Mouse (Mus musculus) neural tube, embryonic 14.5 days (tissue): ENCODE measurements at regions not wholly inside any gene's neighbourhood (a gene's known extent, or its start where the extent isn't known, plus 50 kb on each side); places are given as distances from the start of the nearest gene placed in this dataset.

Experiments used
- ATAC-seq: fragments of 200-750 bp; cut with Nextera tagmentation; 2 replicates; pipeline ENCODE4 v1.8.0; 2017; ENCODE audit warnings: low read depth, mild to moderate bottlenecking, moderate TSS enrichment, moderate library complexity
- H3K27ac ChIP-seq: fragments of 300-500 bp; sonication (generic); 2 replicates; pipeline ENCODE4 v1.5.1; 2014; ENCODE audit warnings: low read depth, mild to moderate bottlenecking, control low read depth, low read length, moderate library complexity, mixed read lengths
- H3K27me3 ChIP-seq: fragments of 300-500 bp; sonication (generic); 2 replicates; pipeline ENCODE4 v1.6.1; 2014; ENCODE audit warnings: low read length; ENCODE audit not compliant: control insufficient read depth, insufficient read depth
- H3K36me3 ChIP-seq: fragments of 300-500 bp; sonication (generic); 2 replicates; pipeline ENCODE4 v1.6.1; 2014; ENCODE audit warnings: low read length, mixed read lengths; ENCODE audit not compliant: control insufficient read depth, insufficient read depth
- H3K4me1 ChIP-seq: fragments of 300-500 bp; sonication (generic); 2 replicates; pipeline ENCODE4 v1.6.1; 2014; ENCODE audit warnings: low read length; ENCODE audit not compliant: control insufficient read depth, insufficient read depth
- H3K4me2 ChIP-seq: fragments of 300-500 bp; sonication (generic); 2 replicates; pipeline ENCODE4 v1.6.1; 2014; ENCODE audit warnings: mild to moderate bottlenecking, low read depth, low read length, control low read depth
- H3K4me3 ChIP-seq: fragments of 300-500 bp; sonication (generic); 2 replicates; pipeline ENCODE4 v1.5.1; 2014; ENCODE audit warnings: low read depth, low read length, control low read depth, mixed read lengths
- H3K9ac ChIP-seq: fragments of 300-500 bp; sonication (generic); replicated peaks from 2 replicates; pipeline ENCODE4 v1.6.1; 2014; ENCODE audit warnings: low read depth, mild to moderate bottlenecking, control low read depth, low read length, mixed read lengths
- H3K9me3 ChIP-seq: fragments of 300-500 bp; sonication (generic); 2 replicates; pipeline ENCODE4 v1.6.1; 2016; ENCODE audit warnings: low read length; ENCODE audit not compliant: control insufficient read depth
- WGBS: fragments of 180-500 bp; shearing (Covaris S2); extraction: QIAGEN DNeasy Blood & Tissue Kit; methylation state at CpG from one replicate; pipeline ENCODE4 v1.1.7; 2014; 5-methylcytosine and 5-hydroxymethylcytosine counted together

DNA sequence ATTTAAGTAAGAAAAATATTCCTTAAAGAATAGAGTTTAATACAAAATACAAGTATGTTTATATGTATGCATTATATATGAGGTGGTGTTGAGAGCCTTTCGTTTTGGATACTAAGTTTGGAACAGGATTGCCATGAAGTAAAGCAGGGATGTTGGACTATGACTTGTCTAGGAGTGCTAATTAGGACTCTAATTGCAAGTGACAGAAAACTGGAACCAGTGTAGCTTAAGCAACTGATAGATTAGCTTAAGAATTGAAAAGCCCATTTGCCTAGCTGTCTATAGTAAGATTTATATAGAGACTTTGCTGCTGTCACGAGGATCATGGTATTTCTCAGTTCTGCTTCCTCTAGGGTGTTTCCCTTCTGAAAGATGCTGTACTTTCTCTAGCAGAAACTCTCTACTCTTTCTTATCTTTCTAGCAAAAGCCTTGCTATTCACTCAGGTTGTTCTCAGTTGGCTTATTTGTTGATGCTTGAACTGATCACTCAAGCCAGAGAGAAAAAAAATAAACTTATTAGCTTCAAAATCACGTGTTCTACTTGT, 147.9 kb upstream of the 1810046K07Rik start:
- H3K27me3 ChIP-seq, result no peaks in the 10 kb centered on the region
- no peak overlapping the region for H3K9ac ChIP-seq
- H3K4me1 ChIP-seq, result no peaks in the 10 kb centered on the region
- WGBS, result 63% methylated on average over 3 of the region's 3 CpGs
- no peak overlapping the region for H3K4me2 ChIP-seq
- H3K27ac ChIP-seq, result no peak overlapping the region
- H3K9me3 ChIP-seq, result no peaks in the 10 kb centered on the region
- ATAC-seq, result no peak
- H3K36me3 ChIP-seq, result no peaks in the 10 kb centered on the region
- no peak overlapping the region for H3K4me3 ChIP-seq

DNA sequence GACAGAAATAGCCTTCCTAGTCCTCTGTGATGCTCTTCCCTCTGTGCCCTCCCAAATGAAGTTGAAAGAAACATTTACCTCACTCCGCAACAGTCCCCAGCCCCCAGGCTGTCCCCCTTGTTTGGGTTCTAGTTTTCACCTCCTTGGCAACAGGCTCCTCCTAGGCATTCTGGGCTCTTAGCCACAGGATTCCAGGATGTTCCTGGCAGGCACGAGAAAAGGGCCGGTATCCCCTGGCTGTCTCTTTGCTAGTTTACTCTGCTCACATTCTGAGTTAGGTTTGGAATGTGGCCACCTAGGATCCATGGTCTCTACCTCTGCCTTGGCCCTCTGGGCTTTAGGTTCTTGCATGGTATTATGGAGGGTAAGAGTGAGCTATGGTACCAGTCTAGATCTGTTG, 159.1 kb upstream of the 1810046K07Rik start:
- 68% methylated on average over 3 of the region's 3 CpGs for WGBS
- ATAC-seq, result no peak
- Histone ChIP-seq H3K27me3 (no peaks in the 10 kb centered on the region), H3K4me2 (no peak overlapping the region), H3K36me3 (no peaks in the 10 kb centered on the region), H3K9me3 (no peaks in the 10 kb centered on the region), H3K4me3 (no peak overlapping the region), H3K4me1 (no peaks in the 10 kb centered on the region), H3K27ac (no peak overlapping the region), H3K9ac (no peak overlapping the region)

DNA sequence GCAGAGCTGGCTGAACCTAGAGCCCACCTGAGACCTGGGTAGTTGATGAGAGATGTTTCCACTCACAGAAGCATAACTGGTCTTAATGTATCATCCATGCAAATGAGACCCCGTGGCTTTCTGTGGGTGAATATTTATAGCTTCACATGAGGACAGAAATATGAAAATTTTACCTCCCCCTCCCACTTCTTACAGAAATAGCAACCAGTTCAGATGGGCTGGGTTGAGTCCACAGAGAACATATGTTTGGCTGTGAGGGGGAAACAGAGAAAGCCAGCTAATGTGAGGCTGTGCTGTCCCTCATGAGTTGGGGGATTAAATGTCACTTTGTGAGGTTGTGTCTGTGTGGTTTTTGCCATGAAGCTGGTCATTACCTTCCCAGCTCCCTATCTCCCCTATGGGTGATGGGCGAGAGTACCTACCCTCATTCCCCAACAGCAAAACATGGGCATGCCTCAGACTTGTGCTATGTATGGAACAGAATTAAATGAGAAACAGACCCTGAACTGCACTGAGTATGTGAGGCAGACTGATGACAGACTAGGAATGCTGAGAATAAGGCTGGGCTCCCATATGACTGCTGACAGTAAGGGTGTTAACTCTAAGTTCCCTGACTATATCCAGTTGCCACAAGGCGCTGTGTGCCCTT, 178.7 kb upstream of the 1810046K07Rik start:
- Histone ChIP-seq H3K4me3 (no peak overlapping the region), H3K9me3 (no peaks in the 10 kb centered on the region), H3K9ac (no peak overlapping the region), H3K36me3 (no peaks in the 10 kb centered on the region), H3K4me2 (no peak overlapping the region), H3K27me3 (no peaks in the 10 kb centered on the region), H3K4me1 (no peaks in the 10 kb centered on the region), H3K27ac (no peak overlapping the region)
- no peak for ATAC-seq
- 78% methylated on average over 3 of the region's 3 CpGs for WGBS

DNA sequence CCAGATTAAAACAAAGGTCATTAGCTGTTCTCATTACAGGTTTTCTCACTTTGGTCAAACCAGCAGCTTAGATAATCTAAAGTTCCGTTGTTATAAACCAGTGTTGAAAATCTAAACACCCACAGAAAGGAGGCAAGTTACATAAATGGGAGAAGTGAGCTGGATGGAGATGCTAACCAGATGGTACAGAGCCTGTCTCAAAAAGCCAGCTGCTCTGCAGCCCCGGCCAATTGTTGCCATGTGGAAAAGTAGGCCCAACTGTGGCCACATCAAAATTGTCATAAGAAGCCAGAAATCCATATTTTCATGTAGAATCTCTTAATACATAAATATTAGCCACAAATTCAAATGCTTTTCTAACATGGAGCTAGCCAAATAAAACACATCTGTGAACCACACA, 188.9 kb upstream of the 1810046K07Rik start:
- 85% methylated on average over 2 of the region's 2 CpGs for WGBS
- no peaks in the 10 kb centered on the region for H3K36me3 ChIP-seq
- H3K27ac ChIP-seq, result no peak overlapping the region
- no peak for ATAC-seq
- no peak overlapping the region for H3K4me3 ChIP-seq
- H3K9me3 ChIP-seq, result no peaks in the 10 kb centered on the region
- H3K4me2 ChIP-seq, result no peak overlapping the region
- H3K27me3 ChIP-seq, result no peaks in the 10 kb centered on the region
- no peaks in the 10 kb centered on the region for H3K4me1 ChIP-seq
- no peak overlapping the region for H3K9ac ChIP-seq

DNA sequence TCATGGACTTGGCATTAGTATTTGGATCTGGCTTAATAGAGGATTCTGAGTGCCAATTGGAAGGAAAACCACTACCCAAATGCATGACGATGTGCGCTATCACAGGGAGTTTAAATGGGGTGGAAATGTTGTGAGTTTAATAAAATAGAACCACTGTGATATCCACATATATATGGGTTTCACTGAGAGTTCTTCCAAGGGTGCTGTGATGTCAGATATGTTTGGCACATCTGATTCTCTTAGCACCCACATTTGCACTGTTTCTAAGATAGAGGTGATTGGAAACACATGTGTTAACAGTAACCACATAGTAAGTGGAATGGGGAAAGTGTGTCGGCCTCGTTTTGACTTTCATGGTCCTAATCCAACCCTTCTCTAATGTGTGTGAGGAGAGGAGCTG, 189.7 kb upstream of the 1810046K07Rik start:
- Histone ChIP-seq H3K27ac (no peak overlapping the region), H3K9me3 (no peaks in the 10 kb centered on the region), H3K36me3 (no peaks in the 10 kb centered on the region), H3K4me2 (no peak overlapping the region), H3K4me1 (no peaks in the 10 kb centered on the region), H3K27me3 (no peaks in the 10 kb centered on the region), H3K4me3 (no peak overlapping the region), H3K9ac (no peak overlapping the region)
- 83% methylated on average over 4 of the region's 4 CpGs for WGBS
- ATAC-seq, result no peak

DNA sequence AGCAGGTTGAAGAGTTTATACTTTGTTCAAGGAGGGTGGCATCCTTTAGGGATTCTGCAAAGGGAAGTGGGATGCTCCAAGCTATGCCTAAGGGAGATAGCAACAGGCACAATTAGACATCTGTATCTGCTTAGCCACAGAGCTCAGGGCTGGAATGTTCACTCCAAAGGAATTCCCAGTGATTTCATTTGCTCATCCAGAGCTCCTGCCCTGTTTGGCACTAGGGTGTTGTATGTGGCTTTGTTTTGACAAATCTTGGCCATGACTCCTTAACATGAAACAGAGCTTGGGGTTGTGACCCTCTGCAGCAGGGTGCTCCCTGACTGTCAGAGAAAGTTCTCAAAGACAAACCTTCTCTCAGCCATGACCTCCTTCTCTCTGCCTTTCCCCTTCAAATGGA, 194.8 kb upstream of the 1810046K07Rik start:
- ATAC-seq, result no peak
- no peaks in the 10 kb centered on the region for H3K36me3 ChIP-seq
- no peak overlapping the region for H3K27ac ChIP-seq
- H3K27me3 ChIP-seq, result no peaks in the 10 kb centered on the region
- no peak overlapping the region for H3K9ac ChIP-seq
- H3K9me3 ChIP-seq, result no peaks in the 10 kb centered on the region
- H3K4me2 ChIP-seq, result no peak overlapping the region
- H3K4me3 ChIP-seq, result no peak overlapping the region
- H3K4me1 ChIP-seq, result no peaks in the 10 kb centered on the region

DNA sequence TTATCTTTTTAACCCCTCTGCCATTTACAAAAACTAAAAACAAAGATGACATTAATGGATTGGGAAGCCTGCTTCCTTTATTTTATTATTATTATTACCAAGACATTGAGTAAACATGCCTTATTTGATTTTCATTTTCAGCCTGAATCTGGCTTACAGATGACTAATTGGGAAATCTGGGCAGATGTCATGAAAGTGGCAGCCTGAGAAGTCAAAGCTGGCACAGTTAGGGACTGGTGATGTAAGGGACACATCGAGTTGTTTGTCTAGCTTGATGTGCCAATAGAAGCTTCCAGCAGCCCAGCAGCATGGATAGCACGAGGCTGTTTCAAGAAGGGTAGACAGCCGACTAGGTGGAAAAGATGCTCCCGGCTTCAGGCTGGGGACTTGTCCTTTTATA, 197.2 kb upstream of the 1810046K07Rik start:
- H3K4me2 ChIP-seq, result no peak overlapping the region
- H3K9ac ChIP-seq, result no peak overlapping the region
- 83% methylated on average over 4 of the region's 4 CpGs for WGBS
- no peaks in the 10 kb centered on the region for H3K9me3 ChIP-seq
- H3K27me3 ChIP-seq, result no peaks in the 10 kb centered on the region
- no peak for ATAC-seq
- no peak overlapping the region for H3K27ac ChIP-seq
- no peak overlapping the region for H3K4me3 ChIP-seq
- H3K36me3 ChIP-seq, result no peaks in the 10 kb centered on the region
- H3K4me1 ChIP-seq, result no peaks in the 10 kb centered on the region

DNA sequence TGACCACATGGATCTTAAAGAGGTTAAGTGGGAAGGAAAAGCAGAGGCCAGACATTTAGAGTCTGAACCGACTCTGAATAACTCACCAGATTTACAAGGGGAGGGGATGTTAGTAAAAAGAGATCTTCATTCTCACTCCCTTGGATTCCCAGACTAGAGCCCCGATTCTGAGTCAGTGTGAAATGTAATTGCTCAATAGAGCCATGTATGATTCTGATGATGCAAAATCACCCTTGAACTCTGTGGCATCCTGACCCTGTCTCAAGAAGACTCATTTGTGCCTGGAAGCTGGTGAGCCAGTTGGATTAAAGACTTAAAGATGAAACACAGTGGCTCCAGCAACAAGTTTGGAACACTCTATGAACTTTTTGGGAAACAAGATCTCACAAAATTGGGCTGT, 210.2 kb upstream of the 1810046K07Rik start:
- Histone ChIP-seq H3K4me1 (no peaks in the 10 kb centered on the region), H3K4me2 (no peak overlapping the region), H3K9ac (no peak overlapping the region), H3K27me3 (no peaks in the 10 kb centered on the region), H3K4me3 (no peak overlapping the region), H3K36me3 (no peaks in the 10 kb centered on the region), H3K9me3 (no peaks in the 10 kb centered on the region), H3K27ac (no peak overlapping the region)
- WGBS, result 53% methylated on average over 2 of the region's 2 CpGs
- ATAC-seq, result no peak

DNA sequence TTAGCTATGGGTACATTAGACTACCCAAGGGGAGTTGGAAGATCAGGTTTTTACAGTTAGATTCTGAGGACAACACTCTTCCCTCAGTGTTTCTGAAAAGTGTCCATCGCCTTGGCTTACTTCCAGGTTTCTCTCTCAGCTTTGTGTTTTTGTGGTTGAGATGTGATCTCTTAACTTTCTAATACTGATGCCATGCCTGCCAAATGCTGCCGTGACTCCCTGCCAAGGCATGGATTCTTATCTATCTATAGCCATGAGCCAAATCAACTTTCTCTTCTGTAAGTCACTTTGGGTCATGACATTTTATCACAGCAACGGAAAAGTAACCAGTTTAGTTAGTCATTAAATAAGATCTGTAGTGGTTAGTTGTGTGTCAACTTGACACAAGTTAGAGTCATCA, 213.2 kb upstream of the 1810046K07Rik start:
- no peak overlapping the region for H3K4me3 ChIP-seq
- H3K9ac ChIP-seq, result no peak overlapping the region
- 97% methylated on average over 3 of the region's 3 CpGs for WGBS
- ATAC-seq, result no peak
- H3K9me3 ChIP-seq, result no peaks in the 10 kb centered on the region
- no peak overlapping the region for H3K27ac ChIP-seq
- H3K36me3 ChIP-seq, result no peaks in the 10 kb centered on the region
- no peaks in the 10 kb centered on the region for H3K4me1 ChIP-seq
- no peak overlapping the region for H3K4me2 ChIP-seq
- no peaks in the 10 kb centered on the region for H3K27me3 ChIP-seq
